Mouse (Mus musculus) lung, adult 2 months (tissue): ENCODE results near the gene Atg10.

Experiments
- CTCF ChIP-seq: fragments of 200-500 bp; IDR thresholded peaks from 2 replicates; pipeline ENCODE4 v1.5.1; 2011; ENCODE audit warnings: mild to moderate bottlenecking, low read length, control low read depth; ENCODE audit not compliant: insufficient read depth
- POLR2A ChIP-seq: fragments of 200-500 bp; IDR thresholded peaks from 2 replicates; pipeline ENCODE4 v1.6.1; 2011; ENCODE audit warnings: low read depth, mild to moderate bottlenecking, control low read depth, low read length, borderline replicate concordance; ENCODE audit errors: extremely low read depth

- TF ChIP-seq POLR2A (no peak), CTCF (no peak)
Observed at GRCm38 (mm10) chr13:91107308-91107946, 116.3 kb downstream of the Atg10 start.
